Mouse (Mus musculus): ENCODE measurements around the gene Rnf215.
"Not testable (repeated sequence)": the region's sequence is repeated elsewhere in the genome, so short reads cannot be mapped to it uniquely, and the experiment has no call there.

Gene Rnf215

GRCm38 (mm10) chr11:4147098-4147497, 12.1 kb downstream of the Rnf215 start:
- DNase-seq (ENCODE audit: low spot score in 2 of 2) = no peak

- peak; percentile 36 to 68 for DNase-seq (ENCODE audit: low spot score in 2 of 2)
Measured at GRCm38 (mm10) chr11:4148120-4148519, 13.1 kb downstream of the Rnf215 start.

- DNase-seq (ENCODE audit: low spot score in 2 of 2) = no peak
Measured at GRCm38 (mm10) chr11:4148536-4149156, 13.6 kb downstream of the Rnf215 start.

GRCm38 (mm10) chr11:4149886-4150285, 14.9 kb downstream of the Rnf215 start:
- DNase-seq (ENCODE audit: low spot score in 2 of 2) = no peak

- DNase-seq (ENCODE audit: low spot score in 2 of 2) = no peak
Measured at GRCm38 (mm10) chr11:4153694-4154093, 18.7 kb downstream of the Rnf215 start.

GRCm38 (mm10) chr11:4155641-4156040, 20.6 kb downstream of the Rnf215 start:
- DNase-seq (ENCODE audit: low spot score in 2 of 2) = no peak

- no peak for DNase-seq (ENCODE audit: low spot score in 2 of 2)
Measured at GRCm38 (mm10) chr11:4158676-4159075, 23.7 kb downstream of the Rnf215 start.

GRCm38 (mm10) chr11:4159808-4160708, 25.1 kb downstream of the Rnf215 start, which contains the start of the genes Ccdc157 and Sf3a1:
Gene Ccdc157, minus strand, starts transcription at chr11:4160293.
Gene Sf3a1, plus strand, starts transcription at chr11:4160350.
- DNase-seq (ENCODE audit: low spot score in 2 of 2) = peak; percentile 92

GRCm38 (mm10) chr11:4160758-4161480, 25.9 kb downstream of the Rnf215 start:
- no peak for DNase-seq (ENCODE audit: low spot score in 2 of 2)

- DNase-seq (ENCODE audit: low spot score in 2 of 2) = no peak
Measured at GRCm38 (mm10) chr11:4164701-4165100, 29.7 kb downstream of the Rnf215 start.

- DNase-seq (ENCODE audit: low spot score in 2 of 2) = no peak
Measured at GRCm38 (mm10) chr11:4166467-4167090, 31.6 kb downstream of the Rnf215 start.

- peak; percentile 81 to 84 for DNase-seq (ENCODE audit: low spot score in 2 of 2)
Measured at GRCm38 (mm10) chr11:4174586-4174985, 39.6 kb downstream of the Rnf215 start.

GRCm38 (mm10) chr11:4177716-4178115, 42.7 kb downstream of the Rnf215 start:
- DNase-seq (ENCODE audit: low spot score in 2 of 2) = peak; percentile 42 to 71

- no peak for DNase-seq (ENCODE audit: low spot score in 2 of 2)
Measured at GRCm38 (mm10) chr11:4182061-4182460, 47.1 kb downstream of the Rnf215 start.

GRCm38 (mm10) chr11:4183511-4183910, 48.5 kb downstream of the Rnf215 start:
- DNase-seq (ENCODE audit: low spot score in 2 of 2) = no peak

- no peak for DNase-seq (ENCODE audit: low spot score in 2 of 2)
Measured at GRCm38 (mm10) chr11:4184251-4184952, 49.4 kb downstream of the Rnf215 start.

- DNase-seq (ENCODE audit: low spot score in 2 of 2) = not testable (repeated sequence)
Measured at GRCm38 (mm10) chr11:4185480-4185879, 50.5 kb downstream of the Rnf215 start.

- peak; percentile 98 for DNase-seq (ENCODE audit: low spot score in 2 of 2)
Measured at GRCm38 (mm10) chr11:4186486-4187317, 51.7 kb downstream of the Rnf215 start, which contains the start of gene Tbc1d10a. Gene Tbc1d10a, plus strand, starts transcription at chr11:4186789.

- no peak for DNase-seq (ENCODE audit: low spot score in 2 of 2)
Measured at GRCm38 (mm10) chr11:4187318-4187700, 52.3 kb downstream of the Rnf215 start.

GRCm38 (mm10) chr11:4189182-4189581, 54.2 kb downstream of the Rnf215 start:
- peak in 1 of 2 experiments; percentile 37 for DNase-seq (ENCODE audit: low spot score in 2 of 2)
